In genomic region chr11:96345220-96345892, GRCm38 (mm10) we compare ENCODE assay signal across 10 mouse cellular contexts. TPM values are rescaled to one million over a fixed set of nuclear protein-coding genes. Genes with fewer than 3 reads are reported as not detected.
DNase-seq lines count a peak whose midpoint lies in the region; ATAC-seq and TF ChIP-seq lines count a peak whose summit lies in the region.
"Had no signal": no experiment of that assay in that cellular context is flagged by ENCODE, and none has a peak within 500 bp of the region (broad histone marks: within the 10 kb centered on the region; RNA-seq: fewer than 3 reads in every experiment).

No protein-coding gene starts in this region.

- 0 out of 2 replicates have a peak overlapping the region, but pooled peaks have one; percentile 12 for H3K9ac ChIP-seq in lung, postnatal 0 days (replicated peaks; ENCODE audit: low read depth)
- peak overlapping the region; percentile 55 for H3K9ac ChIP-seq in kidney, postnatal 0 days (ENCODE audit: low read depth, low read length)
- H3K9ac ChIP-seq in neural tube, embryonic 14.5 days (replicated peaks; ENCODE audit: low read depth, low read length), result peak overlapping the region; percentile 100

- DNase-seq in adrenal gland, postnatal 14 days, result peak; percentile 61
- DNase-seq in adrenal gland, adult 8-10 months, result no peak
- peak; percentile 19 for DNase-seq in lung, postnatal 0 days (ENCODE audit: low spot score)
- DNase-seq in lung, adult 2 months, result no peak
- DNase-seq in kidney, postnatal 0 days (ENCODE audit: low spot score), result peak; percentile 63
- DNase-seq in ovary, adult 18-20 months (ENCODE audit: low spot score), result no peak
- no peak for DNase-seq in cerebellum, postnatal 4 days (ENCODE audit: low spot score in 2 of 2)

- peak overlapping the region; percentile 63 for H3K4me2 ChIP-seq in lung, postnatal 0 days (replicated peaks; ENCODE audit: low read depth, low read length)
- H3K4me2 ChIP-seq in kidney, postnatal 0 days (ENCODE audit: low read length), result peak overlapping the region; percentile 82
- peak overlapping the region; percentile 100 for H3K4me2 ChIP-seq in neural tube, embryonic 14.5 days (ENCODE audit: low read depth, low read length)

- peaks cover 3% of the 10 kb centered on the region; the same call in 1 of the 2 replicates for H3K4me1 ChIP-seq in lung, postnatal 0 days (ENCODE audit: insufficient read depth, low read depth, low read length)
- H3K4me1 ChIP-seq in lung, adult 2 months (ENCODE audit: control insufficient read depth, insufficient read depth, low read length), result 0 out of 2 replicates have a peak, but pooled peaks cover 5% of the 10 kb centered on the region
- peaks cover 56% of the 10 kb centered on the region for H3K4me1 ChIP-seq in kidney, postnatal 0 days (replicated peaks; ENCODE audit: insufficient read depth, low read length)
- peaks cover 82% of the 10 kb centered on the region for H3K4me1 ChIP-seq in neural tube, embryonic 14.5 days (ENCODE audit: control insufficient read depth, insufficient read depth, low read length)

- TF ChIP-seq CTCF in lung, postnatal 0 days (IDR thresholded peaks at IDR 0.05), result no peak
- no peak for TF ChIP-seq CTCF in lung, adult 2 months (IDR thresholded peaks at IDR 0.05; ENCODE audit: insufficient read depth, low read length)
- TF ChIP-seq CTCF in kidney, postnatal 0 days (IDR thresholded peaks at IDR 0.05; ENCODE audit: low read depth), result no peak

- H3K4me3 ChIP-seq in lung, postnatal 0 days (ENCODE audit: low read depth, low read length), result peak overlapping the region; percentile 30
- no peak overlapping the region for H3K4me3 ChIP-seq in lung, adult 2 months (replicated peaks; ENCODE audit: extremely low read depth, low read depth, low read length)
- H3K4me3 ChIP-seq in kidney, postnatal 0 days (replicated peaks; ENCODE audit: low read depth, low read length), result peak overlapping the region; percentile 25
- peak overlapping the region; percentile 59 for H3K4me3 ChIP-seq in neural tube, embryonic 14.5 days (ENCODE audit: low read depth, low read length)

- 5% methylated on average over 31 of the region's 56 CpGs for WGBS in lung, postnatal 0 days
- WGBS in lung, adult 2 months, result 20% methylated on average over 34 of the region's 56 CpGs
- WGBS in kidney, postnatal 0 days, result 10% methylated on average over 50 of the region's 56 CpGs
- WGBS in neural tube, embryonic 14.5 days, result under 1% methylated on average over 42 of the region's 56 CpGs

- H3K36me3 ChIP-seq in lung, postnatal 0 days (ENCODE audit: insufficient read depth, low read length), result no peaks in the 10 kb centered on the region
- peaks cover 20% of the 10 kb centered on the region for H3K36me3 ChIP-seq in kidney, postnatal 0 days (ENCODE audit: insufficient read depth, low read length)
- H3K36me3 ChIP-seq in neural tube, embryonic 14.5 days (ENCODE audit: control insufficient read depth, insufficient read depth, low read length), result peaks cover 27% of the 10 kb centered on the region

- no peak for TF ChIP-seq POLR2A in lung, adult 2 months (IDR thresholded peaks at IDR 0.05; ENCODE audit: borderline replicate concordance, extremely low read depth, low read depth, low read length)

- no peak for ATAC-seq in lung, postnatal 0 days
- ATAC-seq in kidney, postnatal 0 days (replicated peaks; ENCODE audit: low FRiP score, low read depth), result no peak
- no peak for ATAC-seq in neural tube, embryonic 14.5 days (ENCODE audit: low read depth)

- no peak for TF ChIP-seq EP300 in lung, postnatal 0 days (IDR thresholded peaks at IDR 0.05)

- H3K9me3 ChIP-seq in lung, postnatal 0 days (ENCODE audit: low read length), result no peaks in the 10 kb centered on the region
- H3K9me3 ChIP-seq in kidney, postnatal 0 days (replicated peaks; ENCODE audit: low read length), result no peaks in the 10 kb centered on the region
- H3K9me3 ChIP-seq in neural tube, embryonic 14.5 days (ENCODE audit: control insufficient read depth, low read length), result no peaks in the 10 kb centered on the region

- H3K27me3 ChIP-seq in lung, postnatal 0 days (replicated peaks; ENCODE audit: insufficient read depth, low read length), result peaks cover 18% of the 10 kb centered on the region; the same call in 1 of the 2 replicates
- H3K27me3 ChIP-seq in kidney, postnatal 0 days (ENCODE audit: insufficient read depth, low read length), result no peaks in the 10 kb centered on the region
- no peaks in the 10 kb centered on the region for H3K27me3 ChIP-seq in neural tube, embryonic 14.5 days (ENCODE audit: control insufficient read depth, insufficient read depth, low read length)

- H3K27ac ChIP-seq in lung, postnatal 0 days (ENCODE audit: low read length), result peak overlapping the region; percentile 84
- peak overlapping the region; percentile 95 for H3K27ac ChIP-seq in kidney, postnatal 0 days
- peak overlapping the region; percentile 100 for H3K27ac ChIP-seq in neural tube, embryonic 14.5 days (ENCODE audit: low read depth, low read length)

RNA-seq across cellular contexts. Expression of gene Hoxb2, which starts 5.0 kb away (rescaled TPM):
- total RNA-seq in adrenal gland, postnatal 14 days (2021), result 18.0 and 19.3 TPM in 2 replicates
- total RNA-seq in adrenal gland, adult 8-10 months (2022), result 10 to 100 TPM; 20.8 to 27.5 (median 23.7) TPM
- 16.5 and 16.9 TPM in 2 replicates for polyA plus RNA-seq in lung, postnatal 0 days (2015; fragmentation: Nextera tagmentation; extraction: Ambion mirVana)
- 19.7 and 24.7 TPM in 2 replicates for polyA plus RNA-seq in lung, adult 2 months (2012; rRNA removed)
- 38.0 and 42.3 TPM in 2 replicates for polyA plus RNA-seq in kidney, postnatal 0 days (2015; fragmentation: Nextera tagmentation; extraction: Ambion mirVana)
- polyA plus RNA-seq in neural tube, embryonic 14.5 days (2014; fragmentation: Nextera tagmentation; extraction: Ambion mirVana), result 45.2 and 48.5 TPM in 2 replicates
- polyA plus RNA-seq: frontal cortex, adult 2 months had no signal

RNA-seq across cellular contexts. Expression of gene Hoxb1, which starts 20.2 kb away (rescaled TPM):
- total RNA-seq in adrenal gland, postnatal 14 days (2021), result not detected in 2 replicates
- total RNA-seq in adrenal gland, adult 8-10 months (2022), result not detected
- polyA plus RNA-seq in lung, postnatal 0 days (2015; fragmentation: Nextera tagmentation; extraction: Ambion mirVana), result not detected in 2 replicates
- not detected in 2 replicates for polyA plus RNA-seq in lung, adult 2 months (2012; rRNA removed)
- 0.13 and 0.37 TPM in 2 replicates for polyA plus RNA-seq in kidney, postnatal 0 days (2015; fragmentation: Nextera tagmentation; extraction: Ambion mirVana)
- polyA plus RNA-seq in neural tube, embryonic 14.5 days (2014; fragmentation: Nextera tagmentation; extraction: Ambion mirVana), result 0.62 and 0.96 TPM in 2 replicates
- polyA plus RNA-seq: frontal cortex, adult 2 months; spleen, adult 2 months had no signal

RNA-seq across cellular contexts. Expression of gene Hoxb3, which starts 22.2 kb away (rescaled TPM):
- total RNA-seq in adrenal gland, postnatal 14 days (2021), result 17.1 and 26.0 TPM in 2 replicates
- total RNA-seq in adrenal gland, adult 8-10 months (2022), result 10 to 100 TPM; 19.4 to 61.4 (median 27.9) TPM
- 1.5 and 2.2 TPM in 2 replicates for polyA plus RNA-seq in lung, postnatal 0 days (2015; fragmentation: Nextera tagmentation; extraction: Ambion mirVana)
- polyA plus RNA-seq in lung, adult 2 months (2012; rRNA removed), result 11.0 and 13.2 TPM in 2 replicates
- 3.9 and 4.2 TPM in 2 replicates for polyA plus RNA-seq in kidney, postnatal 0 days (2015; fragmentation: Nextera tagmentation; extraction: Ambion mirVana)
- 13.5 and 13.9 TPM in 2 replicates for polyA plus RNA-seq in neural tube, embryonic 14.5 days (2014; fragmentation: Nextera tagmentation; extraction: Ambion mirVana)
- polyA plus RNA-seq: frontal cortex, adult 2 months had no signal

RNA-seq across cellular contexts. Expression of gene Hoxb4, which starts 27.3 kb away (rescaled TPM):
- total RNA-seq in adrenal gland, postnatal 14 days (2021), result 14.0 and 15.7 TPM in 2 replicates
- total RNA-seq in adrenal gland, adult 8-10 months (2022), result 10 to 100 TPM; 19.9 to 45.3 (median 27.0) TPM
- 2.6 and 3.0 TPM in 2 replicates for polyA plus RNA-seq in lung, postnatal 0 days (2015; fragmentation: Nextera tagmentation; extraction: Ambion mirVana)
- 9.9 and 12.5 TPM in 2 replicates for polyA plus RNA-seq in lung, adult 2 months (2012; rRNA removed)
- polyA plus RNA-seq in kidney, postnatal 0 days (2015; fragmentation: Nextera tagmentation; extraction: Ambion mirVana), result 3.6 and 3.8 TPM in 2 replicates
- polyA plus RNA-seq in neural tube, embryonic 14.5 days (2014; fragmentation: Nextera tagmentation; extraction: Ambion mirVana), result 3.4 and 4.1 TPM in 2 replicates
- polyA plus RNA-seq: frontal cortex, adult 2 months had no signal

RNA-seq across cellular contexts. Expression of gene Hoxb5, which starts 42.2 kb away (rescaled TPM):
- 17.1 and 18.7 TPM in 2 replicates for total RNA-seq in adrenal gland, postnatal 14 days (2021)
- total RNA-seq in adrenal gland, adult 8-10 months (2022), result 10 to 100 TPM; 25.2 to 38.3 (median 26.7) TPM
- 16.8 and 17.3 TPM in 2 replicates for polyA plus RNA-seq in lung, postnatal 0 days (2015; fragmentation: Nextera tagmentation; extraction: Ambion mirVana)
- 12.1 and 15.6 TPM in 2 replicates for polyA plus RNA-seq in lung, adult 2 months (2012; rRNA removed)
- polyA plus RNA-seq in kidney, postnatal 0 days (2015; fragmentation: Nextera tagmentation; extraction: Ambion mirVana), result 10.2 and 12.9 TPM in 2 replicates
- polyA plus RNA-seq in neural tube, embryonic 14.5 days (2014; fragmentation: Nextera tagmentation; extraction: Ambion mirVana), result 49.1 and 52.4 TPM in 2 replicates
- polyA plus RNA-seq: frontal cortex, adult 2 months had no signal

Comparison
In these comparisons a context has a peak if more than half of its experiments do, and no peak if none do; other contexts are left out.
1. DNase-seq: peak in adrenal gland, postnatal 14 days (single experiment), lung, postnatal 0 days (single experiment) and kidney, postnatal 0 days (single experiment); none in adrenal gland, adult 8-10 months (single experiment), lung, adult 2 months (single experiment), ovary, adult 18-20 months (single experiment) and cerebellum, postnatal 4 days (0 of 2).
2. H3K9ac ChIP-seq: peak in every context shown above with its lines; median percentile 100 in neural tube, embryonic 14.5 days; 55 in kidney, postnatal 0 days; 12 in lung, postnatal 0 days.
3. Peak in every context shown above with its lines, with median percentiles within 50 percentile points of each other: H3K27ac ChIP-seq and H3K4me2 ChIP-seq.